18 mouse cellular contexts compared by ENCODE assay signal in genomic region chr2:68995723-68996122, GRCm38 (mm10).
"Had no signal": no experiment of that assay in that cellular context is flagged by ENCODE, and none has a peak within 500 bp of the region (broad histone marks: within the 10 kb centered on the region; RNA-seq: fewer than 3 reads in every experiment).

No protein-coding gene starts in this region.

- H3K4me2 ChIP-seq: liver, embryonic 13.5 days; liver, embryonic 15.5 days; lung, embryonic 15.5 days; midbrain, embryonic 12.5 days; neural tube, embryonic 12.5 days had no signal

- H3K4me1 ChIP-seq: liver, embryonic 15.5 days; midbrain, embryonic 12.5 days; neural tube, embryonic 12.5 days had no signal

- H3K4me3 ChIP-seq: liver, embryonic 13.5 days; liver, embryonic 15.5 days; lung, embryonic 15.5 days; megakaryocyte, embryonic 14.5 days; midbrain, embryonic 12.5 days; neural tube, embryonic 12.5 days had no signal

- H3K27ac ChIP-seq: liver, embryonic 13.5 days; liver, embryonic 15.5 days; lung, embryonic 15.5 days; macrophage; midbrain, embryonic 12.5 days; neural tube, embryonic 12.5 days had no signal

- H3K36me3 ChIP-seq: liver, embryonic 13.5 days; liver, embryonic 15.5 days; lung, embryonic 15.5 days; midbrain, embryonic 12.5 days; neural tube, embryonic 12.5 days had no signal

- H3K27me3 ChIP-seq: liver, embryonic 13.5 days; liver, embryonic 15.5 days; lung, embryonic 15.5 days; megakaryocyte, embryonic 14.5 days; midbrain, embryonic 12.5 days; neural tube, embryonic 12.5 days had no signal

- H3K9me3 ChIP-seq: liver, embryonic 13.5 days; liver, embryonic 15.5 days; lung, embryonic 15.5 days; megakaryocyte, embryonic 14.5 days; midbrain, embryonic 12.5 days; neural tube, embryonic 12.5 days had no signal

- DNase-seq: liver, embryonic 13.5 days; liver, postnatal 0 days; lung, adult 2 months; lung, postnatal 14 days; lung, postnatal 36 days; midbrain, embryonic 14.5 days; right cerebral cortex, postnatal 14 days; spleen, adult 18-20 months; thymus, adult 18-20 months; thymus, postnatal 14 days; thymus, postnatal 36 days had no signal

- ATAC-seq: liver, postnatal 0 days; lung, postnatal 0 days had no signal

- H3K9ac ChIP-seq: liver, embryonic 13.5 days; liver, embryonic 15.5 days; liver, postnatal 0 days; lung, embryonic 15.5 days; midbrain, embryonic 12.5 days; neural tube, embryonic 12.5 days had no signal
